Mouse (Mus musculus) heart, embryonic 11.5 days (tissue): ENCODE data around the gene Phactr3. TPM values are rescaled to one million over a fixed set of nuclear protein-coding genes. Genes with fewer than 3 reads are reported as not detected.

ENCODE experiments used
- ATAC-seq: fragments of 200-750 bp; cut with Nextera tagmentation; replicated peaks from 2 replicates; pipeline ENCODE4 v1.8.0; 2017; ENCODE audit warnings: moderate library complexity; ENCODE audit not compliant: insufficient number of reproducible peaks, low FRiP score, low TSS enrichment
- H3K27ac ChIP-seq: fragments of 300-500 bp; sonication (generic); 2 replicates; pipeline ENCODE4 v1.5.1; 2014; ENCODE audit warnings: mild to moderate bottlenecking, low read depth, low read length
- H3K27me3 ChIP-seq: fragments of 300-500 bp; sonication (generic); 2 replicates; pipeline ENCODE4 v1.6.1; 2014; ENCODE audit warnings: mild to moderate bottlenecking, low read length, mixed read lengths; ENCODE audit not compliant: control insufficient read depth, insufficient read depth
- H3K36me3 ChIP-seq: fragments of 300-500 bp; sonication (generic); 2 replicates; pipeline ENCODE4 v1.6.1; 2014; ENCODE audit warnings: mild to moderate bottlenecking, low read length, moderate library complexity, mixed read lengths; ENCODE audit not compliant: control insufficient read depth, insufficient read depth
- H3K4me1 ChIP-seq: fragments of 300-500 bp; sonication (generic); 2 replicates; pipeline ENCODE4 v1.6.1; 2014; ENCODE audit warnings: low read length; ENCODE audit not compliant: control insufficient read depth, insufficient read depth
- H3K4me2 ChIP-seq: fragments of 300-500 bp; sonication (generic); 2 replicates; pipeline ENCODE4 v1.6.1; 2014; ENCODE audit warnings: mild to moderate bottlenecking, moderate library complexity
- H3K4me3 ChIP-seq: fragments of 300-500 bp; sonication (generic); 2 replicates; pipeline ENCODE4 v1.5.1; 2014; ENCODE audit warnings: low read depth, low read length
- H3K9ac ChIP-seq: fragments of 300-500 bp; sonication (generic); 2 replicates; pipeline ENCODE4 v1.6.1; 2014; ENCODE audit warnings: mild to moderate bottlenecking, low read depth, low read length, moderate library complexity
- H3K9me3 ChIP-seq: fragments of 300-500 bp; sonication (generic); replicated peaks from 2 replicates; pipeline ENCODE4 v1.6.1; 2016; ENCODE audit warnings: low read length; ENCODE audit not compliant: control insufficient read depth
- WGBS: fragments of 180-500 bp; shearing (Covaris S2); extraction: QIAGEN DNeasy Blood & Tissue Kit; methylation state at CpG from one replicate; pipeline ENCODE4 v1.1.7; 2014; ENCODE audit not compliant: insufficient replicate concordance; 5-methylcytosine and 5-hydroxymethylcytosine counted together
- polyA plus RNA-seq: library from polyadenylated mRNA; unstranded; fragments of >200 nt; fragmentation: Nextera tagmentation; extraction: Ambion mirVana; gene quantifications from 2 replicates; pipeline ENCODE4 v1.2.1, GENCODE M21; 2014

The Phactr3 gene
- polyA plus RNA-seq, 1 experiment from 2014 or later: 11.7 TPM

GRCm38 (mm10) chr2:178158936-178159335, 40.2 kb downstream of the Phactr3 start:
- Histone ChIP-seq H3K36me3 (no peaks in the 10 kb centered on the region), H3K4me2 (no peak overlapping the region), H3K27ac (no peak overlapping the region), H3K9ac (no peak overlapping the region), H3K27me3 (peaks cover 24% of the 10 kb centered on the region), H3K4me1 (peaks cover 9% of the 10 kb centered on the region), H3K9me3 (no peaks in the 10 kb centered on the region), H3K4me3 (no peak overlapping the region)
- WGBS: 80% methylated on average over 12 of the region's 12 CpGs
- no peak for ATAC-seq

GRCm38 (mm10) chr2:178163981-178164380, 45.2 kb downstream of the Phactr3 start:
- Histone ChIP-seq H3K9ac (no peak overlapping the region), H3K9me3 (no peaks in the 10 kb centered on the region), H3K4me1 (no peaks in the 10 kb centered on the region), H3K4me2 (no peak overlapping the region), H3K27ac (no peak overlapping the region), H3K27me3 (peaks cover 6% of the 10 kb centered on the region), H3K36me3 (no peaks in the 10 kb centered on the region), H3K4me3 (no peak overlapping the region)
- ATAC-seq: no peak
- WGBS: 88% methylated on average over 1 of the region's 1 CpGs

- Histone ChIP-seq H3K36me3 (no peaks in the 10 kb centered on the region), H3K4me3 (no peak overlapping the region), H3K9me3 (no peaks in the 10 kb centered on the region), H3K27me3 (peaks cover 7% of the 10 kb centered on the region), H3K27ac (no peak overlapping the region), H3K4me2 (no peak overlapping the region), H3K4me1 (no peaks in the 10 kb centered on the region), H3K9ac (no peak overlapping the region)
- WGBS: 67% methylated on average over 10 of the region's 10 CpGs
- ATAC-seq: no peak
Observed at GRCm38 (mm10) chr2:178165943-178166342, 47.2 kb downstream of the Phactr3 start.

GRCm38 (mm10) chr2:178169983-178170382, 51.2 kb downstream of the Phactr3 start:
- Histone ChIP-seq H3K4me3 (no peak overlapping the region), H3K36me3 (no peaks in the 10 kb centered on the region), H3K27ac (no peak overlapping the region), H3K9me3 (no peaks in the 10 kb centered on the region), H3K27me3 (peaks cover 2% of the 10 kb centered on the region; the same call in 1 of the 2 replicates), H3K4me2 (no peak overlapping the region), H3K9ac (no peak overlapping the region), H3K4me1 (no peaks in the 10 kb centered on the region)
- WGBS: 78% methylated on average over 8 of the region's 8 CpGs
- ATAC-seq: no peak

- Histone ChIP-seq H3K9ac (no peak overlapping the region), H3K4me3 (no peak overlapping the region), H3K9me3 (no peaks in the 10 kb centered on the region), H3K4me1 (no peaks in the 10 kb centered on the region), H3K27me3 (0 out of 2 replicates have a peak, but pooled peaks cover 2% of the 10 kb centered on the region), H3K36me3 (no peaks in the 10 kb centered on the region), H3K27ac (no peak overlapping the region), H3K4me2 (no peak overlapping the region)
- 33% methylated on average over 2 of the region's 2 CpGs for WGBS
- no peak for ATAC-seq
Observed at GRCm38 (mm10) chr2:178173951-178174350, 55.2 kb downstream of the Phactr3 start.

GRCm38 (mm10) chr2:178175286-178175931, 56.6 kb downstream of the Phactr3 start:
- H3K9ac ChIP-seq: no peak overlapping the region
- H3K4me3 ChIP-seq: no peak overlapping the region

GRCm38 (mm10) chr2:178184251-178184650, 65.5 kb downstream of the Phactr3 start:
- H3K4me1 ChIP-seq: no peaks in the 10 kb centered on the region
- no peaks in the 10 kb centered on the region for H3K27me3 ChIP-seq
- WGBS: 56% methylated on average over 5 of the region's 5 CpGs
- no peak overlapping the region for H3K27ac ChIP-seq
- no peak overlapping the region for H3K4me3 ChIP-seq
- H3K9ac ChIP-seq: no peak overlapping the region
- ATAC-seq: no peak
- H3K36me3 ChIP-seq: no peaks in the 10 kb centered on the region
- no peaks in the 10 kb centered on the region for H3K9me3 ChIP-seq
- no peak overlapping the region for H3K4me2 ChIP-seq

More at GRCm38 (mm10) chr2:178175286-178175931, 56.6 kb downstream of the Phactr3 start:
- peak overlapping the region; percentile 32; the same call in 1 of the 2 replicates for H3K4me2 ChIP-seq
- no peaks in the 10 kb centered on the region for H3K9me3 ChIP-seq
- ATAC-seq: 0 out of 2 replicates have a peak, but pooled peaks have one; percentile 26
- H3K27ac ChIP-seq: no peak overlapping the region
- 41% methylated on average over 16 of the region's 16 CpGs for whole genome bisulfite sequencing
- H3K36me3 ChIP-seq: no peaks in the 10 kb centered on the region
- no peaks in the 10 kb centered on the region for H3K27me3 ChIP-seq
- no peaks in the 10 kb centered on the region for H3K4me1 ChIP-seq

- no peak for ATAC-seq
- H3K4me1 ChIP-seq: no peaks in the 10 kb centered on the region
- no peak overlapping the region for H3K9ac ChIP-seq
- 43% methylated on average over 6 of the region's 6 CpGs for WGBS
- H3K4me3 ChIP-seq: no peak overlapping the region
- no peaks in the 10 kb centered on the region for H3K27me3 ChIP-seq
- no peak overlapping the region for H3K27ac ChIP-seq
- no peak overlapping the region for H3K4me2 ChIP-seq
- no peaks in the 10 kb centered on the region for H3K36me3 ChIP-seq
- H3K9me3 ChIP-seq: no peaks in the 10 kb centered on the region
Observed at GRCm38 (mm10) chr2:178184862-178185261, 66.1 kb downstream of the Phactr3 start.

- ATAC-seq: no peak
- Histone ChIP-seq H3K36me3 (no peaks in the 10 kb centered on the region), H3K27me3 (no peaks in the 10 kb centered on the region), H3K9me3 (no peaks in the 10 kb centered on the region), H3K4me1 (peaks cover 4% of the 10 kb centered on the region; the same call in 1 of the 2 replicates), H3K4me3 (no peak overlapping the region), H3K27ac (no peak overlapping the region), H3K4me2 (no peak overlapping the region), H3K9ac (no peak overlapping the region)
- WGBS: 68% methylated on average over 2 of the region's 2 CpGs
Observed at GRCm38 (mm10) chr2:178188988-178189387, 70.2 kb downstream of the Phactr3 start.
